Mouse (Mus musculus): Measurements from ENCODE around the gene Sdcbp2. TPM values are rescaled to one million over a fixed set of nuclear protein-coding genes. Genes with fewer than 3 reads are reported as not detected.

Gene Sdcbp2
- 1 to 10 TPM; 1.5 to 1.8 TPM for total RNA-seq (2021)
- long read RNA-seq, experiment 1, partial matches to known transcripts = 1 of 7 reads
- long read RNA-seq, experiment 1, other reads (novel, unspliced or antisense) = 4 of 7 reads
- long read RNA-seq, experiment 2 = 0 reads

DNA sequence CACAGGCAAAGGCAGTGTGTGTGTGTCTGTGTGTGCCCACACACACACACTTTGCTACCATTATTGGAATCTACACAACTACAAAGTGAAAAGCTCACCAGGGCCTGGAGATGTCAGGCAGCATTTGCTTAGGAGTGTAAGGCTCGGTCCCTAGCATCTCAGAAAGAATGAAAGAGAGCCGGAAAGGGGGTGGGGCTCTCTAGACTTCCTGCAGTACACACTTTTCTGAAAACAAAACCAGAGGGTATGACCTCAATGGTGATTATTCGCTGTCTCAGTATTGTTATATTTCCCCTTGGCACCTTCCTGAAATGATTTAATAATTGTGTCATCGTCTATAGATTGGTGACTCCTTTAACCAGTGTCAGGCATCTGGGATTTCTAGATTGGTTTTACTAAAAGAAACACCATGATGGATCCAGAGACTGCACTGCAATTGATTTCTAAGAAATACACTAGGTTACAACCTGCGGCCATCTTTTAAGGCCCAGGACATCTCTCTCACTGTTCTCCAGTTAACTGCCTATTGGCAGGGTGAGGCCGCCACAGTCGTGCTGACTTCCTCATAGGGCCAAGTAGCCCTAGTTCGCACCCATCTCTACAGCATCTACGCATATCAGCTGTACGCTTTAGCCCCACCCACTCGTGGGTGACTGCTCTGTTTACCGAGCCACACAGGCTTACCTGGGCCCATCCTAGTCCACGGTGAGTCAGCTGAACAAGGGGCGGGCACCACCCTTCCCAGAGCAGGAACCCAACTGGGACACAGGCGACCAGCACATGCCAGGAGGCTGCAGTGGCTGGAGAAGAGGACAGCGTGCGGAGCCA lies at the start of gene Sdcbp2:
Sdcbp2 (plus strand) TSS at position 750 of the 828 bp plus-strand sequence.
- no peak for DNase-seq (ENCODE audit: low spot score in 2 of 2)

DNA sequence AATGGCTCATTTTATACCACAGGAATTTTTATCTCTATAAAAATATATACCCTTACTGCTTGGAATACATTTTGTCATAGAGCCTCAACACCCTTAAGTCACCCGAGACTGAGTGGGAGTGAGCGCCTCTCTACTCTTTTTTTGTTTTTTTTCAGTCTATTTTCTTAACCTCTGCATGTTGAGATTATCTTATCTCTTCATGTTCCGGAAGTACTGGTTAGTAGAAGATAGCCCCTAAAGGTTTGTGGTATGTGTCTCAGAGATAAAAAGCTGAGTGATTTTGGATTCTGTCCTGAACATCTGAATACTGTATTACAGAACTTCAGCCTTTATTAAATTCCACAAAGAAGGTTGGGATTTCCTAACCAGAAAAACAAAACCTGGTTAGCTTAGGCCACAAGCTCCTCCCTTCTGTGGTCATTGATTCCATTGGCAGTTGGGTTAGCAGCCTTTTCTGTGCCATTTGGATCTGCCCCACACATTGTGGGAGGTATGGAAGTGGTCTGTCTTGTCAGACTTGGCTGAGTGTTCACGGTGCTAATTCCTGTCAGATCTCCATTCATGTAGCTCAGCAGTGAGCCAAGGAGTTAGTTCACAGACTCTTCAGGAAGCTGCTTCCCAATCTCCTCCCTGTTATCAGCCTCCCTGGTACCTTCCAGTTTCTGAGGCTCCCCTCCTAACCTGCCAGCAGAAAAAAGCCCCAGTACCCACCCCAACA lies 47.9 kb upstream of the Sdcbp2 start:
- no peak for DNase-seq (ENCODE audit: low spot score in 2 of 2)

GRCm38 (mm10) chr2:151525520-151525919 lies 46.9 kb upstream of the Sdcbp2 start:
- no peak for DNase-seq (ENCODE audit: low spot score in 2 of 2)

- DNase-seq (ENCODE audit: low spot score in 2 of 2) = no peak
These were observed 44.4 kb upstream of the Sdcbp2 start for GRCm38 (mm10) chr2:151528066-151528465.

DNA sequence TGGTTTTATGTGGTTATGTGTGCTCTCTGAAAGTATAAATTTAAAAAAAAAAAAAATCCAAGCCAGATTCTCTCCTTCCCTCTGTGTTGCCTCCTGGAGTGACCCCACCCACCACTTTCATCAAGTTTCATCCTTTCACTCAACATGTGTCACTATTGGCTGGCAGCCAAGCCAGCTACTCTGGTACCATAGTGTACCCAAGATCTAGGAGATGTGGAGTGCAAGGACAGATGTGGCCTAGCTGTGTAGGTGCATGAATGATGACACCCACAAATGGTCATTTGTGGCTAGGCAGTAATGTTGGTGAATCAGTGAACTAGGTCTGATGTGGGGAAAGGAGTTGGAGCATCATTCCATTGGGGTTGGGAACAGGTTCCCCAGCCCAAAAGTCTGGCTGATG lies 43.3 kb upstream of the Sdcbp2 start:
- DNase-seq (ENCODE audit: low spot score in 2 of 2) = no peak

GRCm38 (mm10) chr2:151530378-151531230 lies 41.8 kb upstream of the Sdcbp2 start:
- no peak for DNase-seq (ENCODE audit: low spot score in 2 of 2)

DNA sequence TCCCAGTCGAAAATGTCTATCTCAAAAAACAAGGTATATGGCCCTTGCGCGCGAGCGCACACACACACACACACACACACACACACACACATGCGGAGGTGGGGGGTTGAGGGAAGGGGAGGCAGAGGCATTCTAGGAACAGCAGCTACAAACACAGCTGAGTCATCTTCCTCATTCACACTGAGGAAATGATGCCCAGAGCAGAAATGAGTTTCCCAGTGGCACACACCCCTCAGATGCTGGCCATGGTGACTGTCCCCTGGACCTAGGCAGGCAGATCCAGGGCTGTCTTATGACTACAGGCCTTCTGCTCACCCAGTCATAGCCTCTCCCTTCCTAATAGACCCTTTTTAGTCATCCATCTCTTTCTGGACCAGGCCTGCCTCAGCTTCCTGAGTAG lies 38.8 kb upstream of the Sdcbp2 start:
- no peak for DNase-seq (ENCODE audit: low spot score in 2 of 2)

- DNase-seq (ENCODE audit: low spot score in 2 of 2) = no peak
These were observed 36.3 kb upstream of the Sdcbp2 start for GRCm38 (mm10) chr2:151535961-151536617.

DNA sequence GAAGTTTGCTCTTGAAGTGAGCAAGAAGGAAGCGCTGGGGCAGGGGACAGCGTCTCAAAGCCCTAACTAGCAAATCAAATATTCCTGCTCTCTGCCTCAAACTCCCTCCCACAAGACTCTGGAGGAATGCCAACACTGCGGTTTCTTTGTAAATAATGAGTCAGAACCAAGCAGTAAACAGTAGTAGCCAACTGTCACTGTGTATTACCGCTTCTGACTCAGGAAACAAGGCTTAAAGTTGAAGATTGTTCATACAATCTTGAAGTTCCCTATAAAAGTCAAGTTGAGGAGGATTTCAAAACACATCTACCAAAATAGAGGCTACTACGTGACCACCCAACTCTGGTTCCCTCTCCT lies 35.8 kb upstream of the Sdcbp2 start:
- no peak for DNase-seq (ENCODE audit: low spot score in 2 of 2)

DNA sequence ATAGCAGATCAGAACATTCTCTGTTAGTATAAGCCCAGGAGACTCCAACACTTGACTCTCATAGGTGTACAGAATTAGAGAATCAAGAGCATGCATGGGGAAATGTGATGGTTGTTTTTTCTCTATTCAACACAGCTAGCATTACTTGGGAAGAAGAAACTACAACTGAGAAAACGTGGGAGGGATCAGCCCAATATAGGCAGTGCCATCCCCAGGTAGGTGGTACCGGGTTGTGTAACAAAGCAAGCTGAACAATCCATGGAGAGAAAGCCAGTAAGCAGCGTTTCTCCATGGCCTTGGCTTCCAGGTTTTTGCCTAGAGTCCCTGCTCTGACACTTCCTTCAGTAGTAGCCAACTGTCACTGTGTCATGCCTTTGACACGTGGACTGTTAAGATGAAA lies 33.8 kb upstream of the Sdcbp2 start:
- DNase-seq (ENCODE audit: low spot score in 2 of 2) = no peak

DNA sequence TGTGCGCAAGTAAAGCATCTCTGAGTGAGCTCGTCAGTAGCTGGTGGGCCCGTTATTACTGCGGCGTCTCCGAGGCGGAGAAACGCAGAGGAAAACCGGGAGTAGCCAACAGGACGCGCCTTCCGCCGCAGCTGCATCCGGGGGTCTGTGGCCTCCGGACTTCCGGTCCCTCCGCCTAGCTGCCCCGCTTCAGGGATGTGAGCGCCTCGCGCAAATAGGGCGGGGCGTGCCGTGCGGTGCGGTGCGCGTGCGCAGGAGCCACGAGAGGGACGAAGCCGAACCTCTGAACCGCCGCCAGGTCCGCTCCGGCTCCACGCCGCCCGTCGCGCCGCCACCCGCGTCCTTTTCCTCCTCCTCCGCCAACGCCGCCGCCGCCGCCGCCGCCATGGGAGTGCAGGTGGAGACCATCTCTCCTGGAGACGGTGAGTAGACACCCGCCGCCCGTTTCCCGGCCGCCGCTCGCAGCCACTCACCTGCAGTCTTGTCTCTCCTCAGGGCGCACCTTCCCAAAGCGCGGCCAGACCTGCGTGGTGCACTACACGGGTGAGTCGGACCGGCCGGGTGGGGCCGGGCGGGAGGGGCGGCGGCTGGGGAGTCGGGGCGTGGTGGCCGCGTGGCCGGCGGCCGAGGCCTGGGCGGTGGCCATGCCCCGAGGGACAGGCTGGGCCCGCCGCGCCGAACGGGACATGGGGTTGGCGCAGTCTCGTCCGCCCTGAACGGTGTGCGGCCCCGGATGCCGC lies 29.9 kb upstream of the Sdcbp2 start, which contains the start of gene Fkbp1a:
Fkbp1a (plus strand) TSS at position 161 of the 740 bp plus-strand sequence.
- DNase-seq (ENCODE audit: low spot score in 2 of 2) = peak; percentile 98 to 99

GRCm38 (mm10) chr2:151543063-151543895 lies 29.1 kb upstream of the Sdcbp2 start:
- DNase-seq (ENCODE audit: low spot score in 2 of 2) = peak in 1 of 2 experiments; percentile 37

- no peak for DNase-seq (ENCODE audit: low spot score in 2 of 2)
These were observed 27.7 kb upstream of the Sdcbp2 start for GRCm38 (mm10) chr2:151544673-151545072.

GRCm38 (mm10) chr2:151546571-151546970 lies 25.9 kb upstream of the Sdcbp2 start:
- DNase-seq (ENCODE audit: low spot score in 2 of 2) = no peak

DNA sequence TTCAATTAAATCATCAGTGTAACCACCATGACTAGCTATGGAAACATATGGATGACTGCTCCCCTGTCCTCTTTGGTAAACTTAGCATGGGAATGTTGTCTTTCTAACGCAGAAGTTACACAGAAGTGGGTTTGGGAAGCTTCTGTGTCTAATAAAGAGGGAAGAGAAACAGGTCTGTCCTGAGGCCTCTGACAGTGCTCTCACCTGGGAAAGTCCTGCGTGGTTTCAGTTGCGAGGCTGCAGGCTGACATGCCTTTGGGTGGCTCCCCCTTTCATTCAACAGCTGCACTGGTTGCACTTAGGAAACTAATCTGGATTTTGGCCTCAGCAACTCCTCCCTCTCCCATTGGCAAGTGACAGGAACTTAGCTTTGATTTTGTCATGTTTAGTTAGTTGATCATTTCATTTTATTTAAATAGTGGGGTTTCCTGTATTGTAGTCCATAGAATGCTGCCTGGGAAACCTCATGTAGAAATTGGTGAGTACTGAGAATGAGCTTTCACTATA lies 22.8 kb upstream of the Sdcbp2 start:
- no peak for DNase-seq (ENCODE audit: low spot score in 2 of 2)

DNA sequence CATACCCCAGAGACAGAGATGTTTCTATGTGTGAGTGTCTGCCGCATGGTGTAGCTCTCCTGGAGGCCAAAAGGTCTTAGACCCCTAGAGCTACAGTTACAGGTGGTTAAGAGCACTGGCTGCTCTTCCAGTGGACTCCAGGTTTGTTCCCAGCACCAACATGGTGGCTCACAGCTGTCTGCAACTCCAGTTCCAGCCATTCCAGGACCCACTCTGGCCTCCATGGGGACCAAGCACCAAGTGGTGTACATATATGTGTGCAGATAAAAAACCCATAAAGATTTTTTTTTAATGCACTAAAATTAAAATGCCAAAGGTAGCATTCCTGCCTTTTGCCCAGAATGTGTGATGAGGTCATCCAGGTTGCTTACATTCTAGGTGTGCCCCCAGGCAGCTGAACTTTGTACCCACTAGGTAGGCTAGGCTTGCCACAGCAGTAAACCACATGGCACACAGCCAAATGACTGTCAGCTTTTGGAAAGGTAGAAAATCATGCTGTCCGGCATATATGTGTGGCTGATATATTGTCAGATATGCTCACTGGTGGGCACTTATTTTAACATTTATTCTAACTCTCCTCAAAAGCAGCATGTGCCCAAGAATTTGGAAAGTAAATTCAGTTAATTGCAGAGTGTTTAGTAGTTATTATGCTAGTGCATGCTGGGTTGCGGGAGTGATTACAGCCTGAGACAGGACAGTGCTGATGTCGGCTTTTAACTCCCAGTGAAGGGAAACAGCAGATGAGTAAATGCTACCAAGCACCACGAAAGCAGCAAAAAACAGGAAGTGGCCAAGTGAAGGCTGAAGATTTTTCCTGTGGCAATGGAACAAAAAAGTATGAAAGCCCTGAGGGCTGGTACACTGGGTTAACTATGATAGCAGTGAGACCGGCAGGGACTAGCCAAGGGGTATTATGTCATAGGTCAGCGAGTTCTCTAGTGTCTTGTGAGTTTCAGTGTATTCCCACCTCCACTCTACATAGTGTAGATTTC lies 9.2 kb upstream of the Sdcbp2 start:
- DNase-seq (ENCODE audit: low spot score in 2 of 2) = no peak

DNA sequence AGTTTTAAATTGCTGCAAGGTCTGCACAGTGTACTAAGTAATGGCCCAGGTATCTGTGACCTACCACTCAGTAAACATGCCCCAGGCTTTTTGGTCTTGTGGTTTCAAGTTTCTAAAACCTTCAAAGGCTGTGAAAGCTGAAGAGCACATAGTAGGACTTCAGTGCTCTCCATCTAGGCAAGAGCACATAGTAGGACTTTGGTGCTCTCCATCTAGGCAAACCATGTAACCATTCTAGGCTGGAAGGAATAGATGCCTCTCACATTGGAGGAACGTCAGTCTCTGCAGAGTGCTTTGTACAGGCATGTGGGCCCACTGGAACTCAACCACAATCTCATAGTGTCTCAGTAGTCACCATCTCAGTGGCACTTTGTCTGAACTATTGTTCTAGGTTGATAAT lies 8.4 kb upstream of the Sdcbp2 start:
- DNase-seq (ENCODE audit: low spot score in 2 of 2) = no peak

GRCm38 (mm10) chr2:151564986-151565385 lies 7.4 kb upstream of the Sdcbp2 start:
- DNase-seq (ENCODE audit: low spot score in 2 of 2) = no peak
